Mouse (Mus musculus): ENCODE measurements around the gene Armh3. TPM values are rescaled to one million over a fixed set of nuclear protein-coding genes. Genes with fewer than 3 reads are reported as not detected.
A peak's percentile ranks its signal among the peaks of the same experiment; 100 is the strongest.

Gene Armh3
- polyA plus RNA-seq, 1 experiment from 2014 or later, result 23.1 TPM

- Histone ChIP-seq H3K9me3 (no peaks in the 10 kb centered on the region), H3K4me1 (replicated peaks) (peaks cover 76% of the 10 kb centered on the region), H3K36me3 (peaks cover 8% of the 10 kb centered on the region), H3K27ac (replicated peaks) (peak overlapping the region; percentile 90), H3K4me3 (peak overlapping the region; percentile 78), H3K9ac (peak overlapping the region; percentile 86; the same call in 1 of the 2 replicates), H3K4me2 (peak overlapping the region; percentile 96), H3K27me3 (no peaks in the 10 kb centered on the region)
- ATAC-seq (ENCODE audit: low FRiP score, low read depth), result no peak
- 39% methylated on average over 14 of the region's 14 CpGs for WGBS
Measured at GRCm38 (mm10) chr19:46040149-46040902, 42.0 kb upstream of the Armh3 start.

- ATAC-seq (ENCODE audit: low FRiP score, low read depth), result peak; percentile 72
- Histone ChIP-seq H3K4me2 (peak overlapping the region; percentile 96), H3K36me3 (peaks cover 17% of the 10 kb centered on the region), H3K4me1 (replicated peaks) (peaks cover 76% of the 10 kb centered on the region), H3K4me3 (peak overlapping the region; percentile 78), H3K27ac (replicated peaks) (peak overlapping the region; percentile 90), H3K9ac (peak overlapping the region; percentile 86), H3K9me3 (no peaks in the 10 kb centered on the region), H3K27me3 (no peaks in the 10 kb centered on the region)
- 1% methylated on average over 12 of the region's 30 CpGs for WGBS
Measured at GRCm38 (mm10) chr19:46039478-46039877, 41.2 kb upstream of the Armh3 start.

DNA sequence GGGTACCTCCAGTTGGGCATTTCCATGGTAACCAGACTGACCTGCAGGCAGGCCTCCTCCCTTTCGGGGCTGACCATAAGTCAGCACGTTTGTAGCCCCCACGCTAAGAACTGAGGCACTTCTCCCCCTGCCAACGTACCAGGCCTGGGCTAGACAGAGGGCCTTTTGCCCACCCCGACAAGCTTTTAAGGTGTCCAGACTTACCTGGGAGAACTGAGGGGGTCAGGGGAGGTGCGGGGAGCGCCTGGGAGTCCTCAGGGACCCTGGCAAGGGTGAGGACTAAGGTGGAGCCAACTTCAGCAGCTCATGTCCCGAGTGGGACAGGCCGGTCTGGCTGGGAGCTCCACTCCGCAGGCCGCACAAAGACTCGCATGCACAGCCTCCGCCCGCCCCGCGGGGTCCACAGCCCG is 40.6 kb upstream of the Armh3 start:
- peaks cover 71% of the 10 kb centered on the region for H3K4me1 ChIP-seq (replicated peaks)
- WGBS, result 2% methylated on average over 17 of the region's 17 CpGs
- peak overlapping the region; percentile 78 for H3K4me3 ChIP-seq
- peak overlapping the region; percentile 86 for H3K9ac ChIP-seq
- peak overlapping the region; percentile 90 for H3K27ac ChIP-seq (replicated peaks)
- H3K4me2 ChIP-seq, result peak overlapping the region; percentile 96
- H3K27me3 ChIP-seq, result no peaks in the 10 kb centered on the region
- 0 out of 2 replicates have a peak, but pooled peaks have one; percentile 6 for ATAC-seq (ENCODE audit: low FRiP score, low read depth)
- no peaks in the 10 kb centered on the region for H3K9me3 ChIP-seq
- peaks cover 23% of the 10 kb centered on the region for H3K36me3 ChIP-seq

DNA sequence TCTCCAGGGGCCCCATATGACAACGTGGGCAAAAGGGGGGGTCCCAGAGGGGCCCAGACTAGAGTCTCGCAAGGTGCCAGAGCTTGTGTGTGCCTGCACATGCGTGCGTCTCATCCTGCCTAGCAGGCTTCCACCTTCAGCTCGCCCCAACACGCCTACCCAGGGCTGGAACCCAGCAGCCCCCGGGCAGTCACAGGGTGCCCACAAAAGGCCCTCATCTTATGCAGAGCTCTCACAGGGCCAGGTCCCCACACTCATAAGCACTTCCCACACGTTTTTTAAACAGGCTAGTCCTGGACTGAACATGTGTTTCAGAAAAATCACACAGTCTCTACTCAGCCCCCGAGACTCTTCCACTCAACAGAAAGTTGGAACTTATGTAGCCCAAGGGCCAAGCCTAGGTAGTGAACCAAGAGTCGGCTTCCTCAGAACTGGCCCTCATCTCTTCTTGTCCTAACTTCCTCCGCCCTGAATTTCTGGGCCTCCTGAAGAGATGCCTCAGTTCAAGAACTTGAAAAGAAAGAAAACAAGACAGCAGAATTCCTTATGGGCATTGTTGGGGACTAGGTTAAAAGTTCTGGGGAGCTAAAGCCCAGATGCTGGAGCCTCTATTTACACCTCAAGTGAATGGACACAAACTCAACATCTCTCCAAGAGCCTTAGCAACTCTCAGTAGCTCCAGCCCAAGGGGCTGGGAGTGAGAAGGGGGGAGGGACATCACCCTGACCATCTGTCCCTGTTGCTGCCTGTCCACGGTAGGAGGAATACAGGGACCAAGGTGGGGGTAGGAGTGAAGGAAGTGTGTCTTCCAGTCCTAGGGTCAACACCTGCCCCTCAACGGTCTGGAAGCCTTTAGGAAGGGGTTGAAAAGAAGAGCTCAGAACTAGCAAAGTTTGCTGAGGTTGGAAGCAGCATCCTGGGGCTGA is 39.9 kb upstream of the Armh3 start:
- H3K4me1 ChIP-seq (replicated peaks), result peaks cover 64% of the 10 kb centered on the region
- peak overlapping the region; percentile 78 for H3K4me3 ChIP-seq
- H3K4me2 ChIP-seq, result peak overlapping the region; percentile 96
- H3K9ac ChIP-seq, result peak overlapping the region; percentile 86
- no peaks in the 10 kb centered on the region for H3K9me3 ChIP-seq
- ATAC-seq (ENCODE audit: low FRiP score, low read depth), result no peak
- WGBS, result 4% methylated on average over 13 of the region's 13 CpGs
- peak overlapping the region; percentile 90 for H3K27ac ChIP-seq (replicated peaks)
- peaks cover 30% of the 10 kb centered on the region for H3K36me3 ChIP-seq
- H3K27me3 ChIP-seq, result no peaks in the 10 kb centered on the region

- ATAC-seq (ENCODE audit: low FRiP score, low read depth), result no peak
- peak overlapping the region; percentile 78 for H3K4me3 ChIP-seq
- H3K9ac ChIP-seq, result peak overlapping the region; percentile 86
- no peaks in the 10 kb centered on the region for H3K27me3 ChIP-seq
- H3K4me2 ChIP-seq, result peak overlapping the region; percentile 96
- H3K4me1 ChIP-seq (replicated peaks), result peaks cover 56% of the 10 kb centered on the region
- WGBS, result 17% methylated on average over 6 of the region's 6 CpGs
- H3K27ac ChIP-seq (replicated peaks), result peak overlapping the region; percentile 90
- no peaks in the 10 kb centered on the region for H3K9me3 ChIP-seq
- peaks cover 38% of the 10 kb centered on the region for H3K36me3 ChIP-seq
Measured at GRCm38 (mm10) chr19:46037243-46037924, 39.1 kb upstream of the Armh3 start.

DNA sequence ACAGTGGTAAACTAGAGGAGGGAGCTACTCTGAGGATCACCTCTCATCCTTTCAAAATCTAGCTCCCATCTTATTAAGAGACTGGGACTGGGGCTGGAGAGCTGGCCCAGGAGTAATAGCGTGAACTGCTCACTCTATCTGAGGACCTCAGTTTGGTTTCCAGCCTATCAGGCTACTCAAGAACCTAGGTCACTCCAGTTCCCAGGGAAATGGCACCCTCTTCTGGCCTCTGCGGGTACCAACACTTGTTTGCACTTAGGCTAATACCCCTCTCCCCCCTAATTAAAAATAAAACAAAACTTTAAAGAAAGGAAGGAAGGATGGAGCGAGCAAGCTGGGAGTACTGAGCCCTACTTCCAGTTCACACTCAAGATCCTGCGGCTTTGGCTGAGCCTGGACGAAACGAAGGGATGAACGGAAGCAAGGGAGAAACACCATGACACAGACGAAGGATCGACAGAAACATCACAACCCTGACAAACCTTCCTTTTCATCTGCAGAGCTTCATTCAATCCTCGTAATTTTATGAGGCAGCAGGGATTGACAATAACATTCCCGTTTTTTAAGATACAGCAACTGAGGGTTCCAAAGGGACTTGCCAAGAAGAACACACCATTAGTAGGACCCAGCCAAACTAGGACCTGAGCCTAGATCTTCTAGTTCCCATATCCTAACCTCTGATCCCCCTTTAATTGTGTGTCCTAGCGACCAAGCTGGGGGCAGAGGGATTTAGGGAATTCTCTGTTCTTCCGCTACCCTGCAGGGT is 38.4 kb upstream of the Armh3 start:
- Histone ChIP-seq H3K4me1 (replicated peaks) (peaks cover 49% of the 10 kb centered on the region), H3K4me3 (peak overlapping the region; percentile 78), H3K9ac (peak overlapping the region; percentile 86), H3K4me2 (peak overlapping the region; percentile 96), H3K27ac (replicated peaks) (peak overlapping the region; percentile 90), H3K9me3 (no peaks in the 10 kb centered on the region), H3K36me3 (peaks cover 42% of the 10 kb centered on the region), H3K27me3 (no peaks in the 10 kb centered on the region)
- ATAC-seq (ENCODE audit: low FRiP score, low read depth), result no peak
- whole genome bisulfite sequencing, result 67% methylated on average over 13 of the region's 13 CpGs

DNA sequence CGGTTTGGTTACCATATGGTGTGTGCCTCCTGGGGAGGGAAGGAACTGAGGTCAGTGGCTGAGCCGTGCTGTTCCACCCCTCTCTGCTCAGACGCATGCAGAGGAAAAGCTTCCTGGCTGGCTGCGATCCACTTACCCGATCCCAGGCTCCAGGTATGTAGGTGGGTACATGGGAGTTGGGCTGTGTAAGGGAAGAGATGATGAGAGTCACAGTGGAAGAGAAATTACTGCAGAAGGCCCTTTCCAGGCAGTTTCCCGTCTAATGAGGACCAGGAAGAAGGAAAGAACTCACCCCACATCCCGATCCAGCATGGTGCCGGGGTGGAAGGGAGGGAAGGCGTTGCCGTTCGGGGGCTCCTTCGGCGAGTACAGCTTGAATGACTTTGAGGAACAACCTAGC is 37.7 kb upstream of the Armh3 start:
- no peaks in the 10 kb centered on the region for H3K27me3 ChIP-seq
- H3K36me3 ChIP-seq, result peaks cover 42% of the 10 kb centered on the region
- no peaks in the 10 kb centered on the region for H3K9me3 ChIP-seq
- 87% methylated on average over 13 of the region's 13 CpGs for WGBS
- H3K4me2 ChIP-seq, result peak overlapping the region; percentile 96
- no peak for ATAC-seq (ENCODE audit: low FRiP score, low read depth)
- no peak overlapping the region for H3K4me3 ChIP-seq
- no peak overlapping the region for H3K9ac ChIP-seq
- no peak overlapping the region for H3K27ac ChIP-seq (replicated peaks)
- H3K4me1 ChIP-seq (replicated peaks), result peaks cover 42% of the 10 kb centered on the region

GRCm38 (mm10) chr19:46033911-46034310 is 35.6 kb upstream of the Armh3 start:
- peaks cover 42% of the 10 kb centered on the region for H3K36me3 ChIP-seq
- no peak overlapping the region for H3K27ac ChIP-seq (replicated peaks)
- H3K4me3 ChIP-seq, result no peak overlapping the region
- no peaks in the 10 kb centered on the region for H3K9me3 ChIP-seq
- no peak overlapping the region for H3K9ac ChIP-seq
- ATAC-seq (ENCODE audit: low FRiP score, low read depth), result no peak
- no peaks in the 10 kb centered on the region for H3K27me3 ChIP-seq
- WGBS, result 91% methylated on average over 11 of the region's 11 CpGs
- H3K4me1 ChIP-seq (replicated peaks), result peaks cover 29% of the 10 kb centered on the region
- H3K4me2 ChIP-seq, result no peak overlapping the region

DNA sequence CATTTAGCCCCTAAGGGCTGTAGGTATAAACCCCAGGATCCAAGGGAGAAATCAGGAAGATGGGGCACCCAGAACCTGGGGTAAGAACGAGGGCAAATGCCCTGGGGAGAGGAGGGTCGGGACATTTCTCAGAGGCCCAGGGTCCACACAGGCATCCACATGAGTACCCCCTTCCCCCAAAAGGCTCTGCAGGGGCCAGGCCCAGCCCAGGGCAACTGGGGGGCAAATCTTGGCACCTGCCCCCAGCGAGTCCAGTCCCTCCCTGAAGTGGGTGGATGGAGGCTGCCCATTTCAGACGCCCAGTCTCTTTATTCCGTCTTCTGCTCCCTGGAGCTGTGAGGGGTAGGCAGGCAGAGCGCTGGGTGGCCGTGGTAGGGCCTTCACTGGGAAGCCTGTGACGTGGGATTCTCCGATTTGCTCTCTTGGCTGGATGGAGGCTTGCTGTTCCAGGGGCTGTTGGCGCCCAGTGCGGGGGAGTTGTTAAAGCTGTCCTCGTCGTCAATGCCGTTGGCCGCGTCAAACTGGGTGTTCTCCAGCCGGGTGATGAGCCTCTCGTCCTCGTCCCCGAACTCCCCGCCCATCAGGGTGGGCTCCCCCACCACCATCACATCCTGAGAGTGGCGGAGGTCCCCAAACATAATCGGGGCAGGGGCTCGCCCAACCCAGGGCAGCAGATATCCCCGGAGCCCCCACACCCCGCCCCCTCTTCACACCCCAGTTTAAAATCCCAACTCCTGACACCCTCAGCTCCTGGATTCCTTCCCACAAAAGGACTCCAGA is 34.6 kb upstream of the Armh3 start:
- Histone ChIP-seq H3K9ac (no peak overlapping the region), H3K4me2 (no peak overlapping the region), H3K4me3 (no peak overlapping the region), H3K9me3 (no peaks in the 10 kb centered on the region), H3K4me1 (replicated peaks) (peaks cover 19% of the 10 kb centered on the region), H3K36me3 (peaks cover 42% of the 10 kb centered on the region), H3K27me3 (no peaks in the 10 kb centered on the region), H3K27ac (replicated peaks) (no peak overlapping the region)
- no peak for ATAC-seq (ENCODE audit: low FRiP score, low read depth)
- 83% methylated on average over 26 of the region's 26 CpGs for WGBS

GRCm38 (mm10) chr19:46031689-46032432 is 33.6 kb upstream of the Armh3 start:
- H3K4me1 ChIP-seq (replicated peaks), result peaks cover 9% of the 10 kb centered on the region
- no peak overlapping the region for H3K27ac ChIP-seq (replicated peaks)
- H3K36me3 ChIP-seq, result peaks cover 42% of the 10 kb centered on the region
- H3K4me3 ChIP-seq, result no peak overlapping the region
- no peak overlapping the region for H3K9ac ChIP-seq
- ATAC-seq (ENCODE audit: low FRiP score, low read depth), result no peak
- 67% methylated on average over 9 of the region's 9 CpGs for WGBS
- H3K27me3 ChIP-seq, result no peaks in the 10 kb centered on the region
- no peak overlapping the region for H3K4me2 ChIP-seq
- H3K9me3 ChIP-seq, result no peaks in the 10 kb centered on the region

Measured in hindbrain, embryonic 15.5 days (tissue).